Mouse (Mus musculus) thymus, adult 2 months (tissue): Measurements from ENCODE around the gene Fam69a.

Experiments
- CTCF ChIP-seq: fragments of 200-500 bp; IDR thresholded peaks from 2 replicates; pipeline ENCODE4 v1.5.1; 2012; ENCODE audit warnings: mild to moderate bottlenecking, control low read depth, low read length, moderate library complexity, borderline replicate concordance; ENCODE audit not compliant: control insufficient read depth, poor library complexity, insufficient read depth; ENCODE audit errors: extremely low read depth
- POLR2A ChIP-seq: fragments of 200-500 bp; IDR thresholded peaks from 2 replicates; pipeline ENCODE4 v1.6.1; 2012; ENCODE audit warnings: mild to moderate bottlenecking, low read length, control low read depth, moderate library complexity; ENCODE audit not compliant: control insufficient read depth, poor library complexity, insufficient read depth; ENCODE audit errors: extremely low read depth

DNA sequence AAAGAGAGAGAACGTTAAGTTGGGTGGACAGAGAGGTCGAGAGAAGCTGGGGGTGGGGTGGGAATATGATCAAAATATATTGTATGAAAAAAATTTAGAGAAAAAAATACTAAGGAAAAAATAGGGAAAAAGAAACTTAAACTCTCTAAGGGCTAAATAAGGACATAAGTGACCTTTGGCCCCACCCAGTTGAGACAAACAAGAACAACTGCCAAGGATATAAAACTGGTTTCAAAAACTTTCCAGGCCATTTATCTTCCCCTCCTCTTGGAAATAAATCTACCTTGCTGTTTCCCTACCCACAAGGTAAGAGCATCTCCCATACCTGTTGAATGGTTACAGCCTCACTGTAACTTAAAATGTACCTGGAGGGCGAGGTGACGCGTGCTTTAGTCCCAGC is 2.9 kb downstream of the Fam69a start:
- no peak for TF ChIP-seq CTCF
- no peak for TF ChIP-seq POLR2A
